ENCODE assay signal across 9 mouse cellular contexts in the genomic region with DNA sequence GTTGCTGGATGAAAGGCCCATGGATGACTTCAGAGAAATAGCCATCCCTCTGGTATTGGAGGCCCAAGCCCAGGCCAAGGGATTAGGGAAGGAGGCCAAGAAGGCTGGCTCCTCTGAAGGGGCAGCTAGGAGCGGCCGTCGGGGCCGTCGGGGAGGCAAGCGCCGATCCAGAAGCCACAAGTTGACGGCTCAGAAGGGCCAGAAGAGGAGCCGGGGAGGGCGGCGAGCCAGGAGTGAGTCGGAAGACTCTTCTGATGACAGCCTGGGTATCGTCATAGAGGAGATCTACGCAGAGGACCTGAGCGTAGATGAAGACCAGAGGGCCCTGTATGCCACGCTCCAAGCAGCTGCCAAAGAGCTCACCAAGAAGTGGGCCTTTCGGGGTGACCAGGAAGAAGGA. TPM values are rescaled to one million over a fixed set of nuclear protein-coding genes. Genes with fewer than 3 reads are reported as not detected.
DNase-seq lines count a peak whose midpoint lies in the region; ATAC-seq and TF ChIP-seq lines count a peak whose summit lies in the region.
"Had no signal": no experiment of that assay in that cellular context is flagged by ENCODE, and none has a peak within 500 bp of the region (broad histone marks: within the 10 kb centered on the region; RNA-seq: fewer than 3 reads in every experiment).

No protein-coding gene starts in this region.

- intact Hi-C loops in gastrocnemius, postnatal 14 days (cut with DNase I; ENCODE audit: low total_unique reads) = no loop called here

- no peak for ATAC-seq in forebrain, embryonic 13.5 days
- no peak for ATAC-seq in limb, embryonic 13.5 days (ENCODE audit: low FRiP score, low read depth)

- H3K36me3 ChIP-seq in ES-E14 (ENCODE audit: control insufficient read depth, insufficient read depth, low read length, poor library complexity, severe bottlenecking) = no peaks in the 10 kb centered on the region
- H3K36me3 ChIP-seq in forebrain, embryonic 13.5 days (ENCODE audit: poor library complexity, severe bottlenecking) = no peaks in the 10 kb centered on the region
- H3K36me3 ChIP-seq in limb, embryonic 13.5 days = no peaks in the 10 kb centered on the region

- peak overlapping the region; percentile 86 for H3K4me2 ChIP-seq in forebrain, embryonic 13.5 days
- H3K4me2 ChIP-seq in limb, embryonic 13.5 days (replicated peaks) = peak overlapping the region; percentile 88

- no peaks in the 10 kb centered on the region for H3K9me3 ChIP-seq in ES-E14 (ENCODE audit: control insufficient read depth, insufficient read depth, low read depth, low read length)
- H3K9me3 ChIP-seq in forebrain, embryonic 13.5 days (replicated peaks) = no peaks in the 10 kb centered on the region
- H3K9me3 ChIP-seq in limb, embryonic 13.5 days = no peaks in the 10 kb centered on the region

- no peak overlapping the region for H3K27ac ChIP-seq in ES-E14 (ENCODE audit: insufficient read depth, low read depth, low read length, poor library complexity, severe bottlenecking)
- peak overlapping the region; percentile 92 for H3K27ac ChIP-seq in forebrain, embryonic 13.5 days
- H3K27ac ChIP-seq in limb, embryonic 13.5 days = peak overlapping the region; percentile 3; the same call in 1 of the 2 replicates

- H3K9ac ChIP-seq in ES-E14 (ENCODE audit: insufficient read depth, low read depth, low read length, poor library complexity, severe bottlenecking) = no peak overlapping the region
- H3K9ac ChIP-seq in forebrain, embryonic 13.5 days = peak overlapping the region; percentile 84
- H3K9ac ChIP-seq in limb, embryonic 13.5 days = peak overlapping the region; percentile 81

- peak; percentile 34 for DNase-seq in gastrocnemius, postnatal 10 days
- DNase-seq in gastrocnemius, postnatal 14 days = no peak
- no peak for DNase-seq in ES-E14 (ENCODE audit: low read depth, low spot score)
- no peak for DNase-seq in spleen, postnatal 14 days (ENCODE audit: low spot score in 2 of 2)
- DNase-seq in lung, postnatal 25 days (ENCODE audit: low spot score) = no peak
- DNase-seq in layer of hippocampus, postnatal 14 days (ENCODE audit: low spot score in 2 of 2) = no peak

- in situ Hi-C loops in ES-E14 (cut with MboI; ENCODE audit: low sequenced_read_pairs in 2 of 2, unreplicated experiment in 2 of 2) = no loop called here

- H3K4me3 ChIP-seq in ES-E14 (ENCODE audit: insufficient read depth in 1 of 2, low read depth in 1 of 2, low read length in 2 of 2, poor library complexity in 1 of 2, severe bottlenecking in 1 of 2) = peak overlapping the region; percentile 70 to 76; a peak in 3 of 4 replicates
- H3K4me3 ChIP-seq in forebrain, embryonic 13.5 days = peak overlapping the region; percentile 64
- peak overlapping the region; percentile 70 for H3K4me3 ChIP-seq in limb, embryonic 13.5 days

- peaks cover under 1 to 7% of the 10 kb centered on the region in 2 experiments; a peak in 3 of 4 replicates for H3K4me1 ChIP-seq in ES-E14 (ENCODE audit: control insufficient read depth in 2 of 2, insufficient read depth in 2 of 2, low read length in 2 of 2, poor library complexity in 1 of 2)
- H3K4me1 ChIP-seq in forebrain, embryonic 13.5 days = peaks cover 83% of the 10 kb centered on the region
- peaks cover 70% of the 10 kb centered on the region for H3K4me1 ChIP-seq in limb, embryonic 13.5 days

- H3K27me3 ChIP-seq in forebrain, embryonic 13.5 days = peaks cover 44% of the 10 kb centered on the region
- H3K27me3 ChIP-seq in limb, embryonic 13.5 days = peaks cover 52% of the 10 kb centered on the region

- 12% methylated on average over 17 of the region's 17 CpGs for WGBS in forebrain, embryonic 13.5 days
- 12% methylated on average over 17 of the region's 17 CpGs for WGBS in limb, embryonic 13.5 days

TF ChIP-seq in ES-E14, 5 proteins besides CTCF, POLR2A, EP300 and RAD21:
- TF ChIP-seq HCFC1 (IDR thresholded peaks at IDR 0.05; ENCODE audit: borderline replicate concordance, insufficient read depth, low read length) (no peak), MAFK (IDR thresholded peaks at IDR 0.05; ENCODE audit: insufficient read depth, low read depth, low read length) (no peak)

RNA-seq across cellular contexts. Expression of a gene that starts 0.9 kb away (rescaled TPM):
- total RNA-seq in gastrocnemius, postnatal 10 days (2021) = 10 to 100 TPM; 20.6 to 24.5 TPM
- total RNA-seq in gastrocnemius, postnatal 14 days (2021) = 10 to 100 TPM in 1 of 2 experiments, 1 to 10 TPM in 1; 9.2 to 11.8 TPM
- 0.71 and 0.85 TPM in 2 replicates for total RNA-seq in ES-E14 (2012; rRNA removed)
- polyA plus RNA-seq in forebrain, embryonic 13.5 days (2015; fragmentation: Nextera tagmentation; extraction: Ambion mirVana) = 59.5 and 78.0 TPM in 2 replicates
- 22.7 and 23.4 TPM in 2 replicates for polyA plus RNA-seq in limb, embryonic 13.5 days (2015; fragmentation: Nextera tagmentation; extraction: Ambion mirVana)
- 100 to 1,000 TPM; 240 to 246 TPM for total RNA-seq in layer of hippocampus, postnatal 14 days (2021)
- total RNA-seq: common myeloid progenitor, adult 5-6 weeks had no signal

RNA-seq across cellular contexts. Expression of a gene that starts 14.1 kb away (rescaled TPM):
- total RNA-seq in gastrocnemius, postnatal 10 days (2021) = under 1 TPM; 0.16 to 0.21 TPM
- not detected for total RNA-seq in gastrocnemius, postnatal 14 days (2021)
- total RNA-seq in ES-E14 (2012; rRNA removed) = 0.26 and 0.45 TPM in 2 replicates
- polyA plus RNA-seq in forebrain, embryonic 13.5 days (2015; fragmentation: Nextera tagmentation; extraction: Ambion mirVana) = 37.0 and 40.8 TPM in 2 replicates
- polyA plus RNA-seq in limb, embryonic 13.5 days (2015; fragmentation: Nextera tagmentation; extraction: Ambion mirVana) = 1.00 and 1.0 TPM in 2 replicates
- 10 to 100 TPM; 72.5 to 74.5 TPM for total RNA-seq in layer of hippocampus, postnatal 14 days (2021)

RNA-seq across cellular contexts. Expression of a gene that starts 21.5 kb away (rescaled TPM):
- total RNA-seq in gastrocnemius, postnatal 10 days (2021) = 100 to 1,000 TPM; 255 to 271 TPM
- total RNA-seq in gastrocnemius, postnatal 14 days (2021) = 100 to 1,000 TPM; 247 to 276 TPM
- total RNA-seq in ES-E14 (2012; rRNA removed) = 163 and 198 TPM in 2 replicates
- polyA plus RNA-seq in forebrain, embryonic 13.5 days (2015; fragmentation: Nextera tagmentation; extraction: Ambion mirVana) = 271 and 296 TPM in 2 replicates
- polyA plus RNA-seq in limb, embryonic 13.5 days (2015; fragmentation: Nextera tagmentation; extraction: Ambion mirVana) = 103 and 115 TPM in 2 replicates
- total RNA-seq in layer of hippocampus, postnatal 14 days (2021) = 1,000 to 10,000 TPM; 2,318 to 2,416 TPM

RNA-seq across cellular contexts. Expression of a gene that starts 37.5 kb away (rescaled TPM):
- under 1 TPM in 1 of 2 experiments, not detected in 1; 0.16 TPM for total RNA-seq in gastrocnemius, postnatal 10 days (2021)
- total RNA-seq in gastrocnemius, postnatal 14 days (2021) = under 1 TPM in 1 of 2 experiments, not detected in 1; 0.04 TPM
- 0.13 and 0.21 TPM in 2 replicates for total RNA-seq in ES-E14 (2012; rRNA removed)
- polyA plus RNA-seq in forebrain, embryonic 13.5 days (2015; fragmentation: Nextera tagmentation; extraction: Ambion mirVana) = 2.5 and 3.0 TPM in 2 replicates
- polyA plus RNA-seq in limb, embryonic 13.5 days (2015; fragmentation: Nextera tagmentation; extraction: Ambion mirVana) = 0.27 and 0.31 TPM in 2 replicates
- 10 to 100 TPM; 46.2 to 49.3 TPM for total RNA-seq in layer of hippocampus, postnatal 14 days (2021)

RNA-seq across cellular contexts. Expression of a gene that starts 39.1 kb away (rescaled TPM):
- 1 to 10 TPM; 1.8 to 2.9 TPM for total RNA-seq in gastrocnemius, postnatal 10 days (2021)
- 1 to 10 TPM; 1.6 to 2.6 TPM for total RNA-seq in gastrocnemius, postnatal 14 days (2021)
- 0.09 and 0.26 TPM in 2 replicates for total RNA-seq in ES-E14 (2012; rRNA removed)
- polyA plus RNA-seq in forebrain, embryonic 13.5 days (2015; fragmentation: Nextera tagmentation; extraction: Ambion mirVana) = 0.14 and 0.37 TPM in 2 replicates
- polyA plus RNA-seq in limb, embryonic 13.5 days (2015; fragmentation: Nextera tagmentation; extraction: Ambion mirVana) = 2.0 TPM in 2 replicates
- total RNA-seq in layer of hippocampus, postnatal 14 days (2021) = under 1 TPM in 1 of 2 experiments, not detected in 1; 0.28 TPM

Comparison
In these comparisons a context has a peak if more than half of its experiments do, and no peak if none do; other contexts are left out.
1. RNA of a gene that starts 0.9 kb away (total RNA-seq): 240 to 246 TPM in layer of hippocampus, postnatal 14 days; 20.6 to 24.5 TPM in gastrocnemius, postnatal 10 days, 9.2 to 11.8 TPM in gastrocnemius, postnatal 14 days and 0.71 to 0.85 TPM in ES-E14; every median in the first group is over 4 times any median in the second.
2. RNA of a gene that starts 14.1 kb away (total RNA-seq): 72.5 to 74.5 TPM in layer of hippocampus, postnatal 14 days; 0.26 to 0.45 TPM in ES-E14, 0.16 to 0.21 TPM in gastrocnemius, postnatal 10 days and not detected in gastrocnemius, postnatal 14 days; every median in the first group is over 10 times any median in the second.
3. RNA of a gene that starts 21.5 kb away (total RNA-seq): 2,318 to 2,416 TPM in layer of hippocampus, postnatal 14 days; 247 to 276 TPM in gastrocnemius, postnatal 14 days, 255 to 271 TPM in gastrocnemius, postnatal 10 days and 163 to 198 TPM in ES-E14; every median in the first group is over 4 times any median in the second.
4. Peak in every context shown above with its lines, with median percentiles within 50 percentile points of each other: H3K4me3 ChIP-seq.